Mouse (Mus musculus) erythroblast, embryonic 14.5 days (primary cell): ENCODE data around the gene Tmem132e. TPM values are rescaled to one million over a fixed set of nuclear protein-coding genes. Genes with fewer than 3 reads are reported as not detected.

Experiments
- H3K27me3 ChIP-seq: 2 replicates; pipeline ENCODE4 v1.6.1; 2012; ENCODE audit warnings: inconsistent platforms; ENCODE audit not compliant: control insufficient read depth
- H3K36me3 ChIP-seq: 2 replicates; pipeline ENCODE4 v1.6.1; 2012; ENCODE audit warnings: mild to moderate bottlenecking, inconsistent platforms; ENCODE audit not compliant: control insufficient read depth
- H3K4me1 ChIP-seq: 2 replicates; pipeline ENCODE4 v1.6.1; 2012; ENCODE audit warnings: inconsistent platforms; ENCODE audit not compliant: control insufficient read depth
- H3K4me3 ChIP-seq: replicated peaks from 2 replicates; pipeline ENCODE3; 2012; ENCODE audit warnings: moderate library complexity, mild to moderate bottlenecking, inconsistent platforms
- H3K9me3 ChIP-seq: 2 replicates; pipeline ENCODE4 v1.6.1; 2012; ENCODE audit warnings: low read length, inconsistent platforms, mixed read lengths; ENCODE audit not compliant: control insufficient read depth
- GATA1 ChIP-seq: IDR thresholded peaks from 2 replicates; pipeline ENCODE4 v1.6.1; 2012; ENCODE audit warnings: low read length, inconsistent platforms, mixed read lengths
- TAL1 ChIP-seq: IDR thresholded peaks from 3 replicates; pipeline ENCODE4 v1.6.1; 2012; ENCODE audit warnings: low read length, inconsistent platforms, mixed read lengths
- polyA plus RNA-seq: library from polyadenylated mRNA; stranded (reverse); fragments of >175 nt; gene quantifications from 2 replicates; pipeline ENCODE4 v1.2.3, GENCODE M21; 2012

Tmem132e gene
- polyA plus RNA-seq, 1 experiment: not detected

- no peak for TF ChIP-seq TAL1
- no peak for TF ChIP-seq GATA1
- H3K9me3 ChIP-seq: no peaks in the 10 kb centered on the region
- H3K36me3 ChIP-seq: no peaks in the 10 kb centered on the region
- H3K27me3 ChIP-seq: no peaks in the 10 kb centered on the region
- no peak overlapping the region for H3K4me3 ChIP-seq
- no peaks in the 10 kb centered on the region for H3K4me1 ChIP-seq
Observed at GRCm38 (mm10) chr11:82467218-82467617, 78.5 kb downstream of the Tmem132e start.

GRCm38 (mm10) chr11:82471076-82471475, 82.4 kb downstream of the Tmem132e start:
- Histone ChIP-seq H3K4me1 (no peaks in the 10 kb centered on the region), H3K9me3 (no peaks in the 10 kb centered on the region), H3K27me3 (no peaks in the 10 kb centered on the region), H3K4me3 (no peak overlapping the region), H3K36me3 (no peaks in the 10 kb centered on the region)
- TF ChIP-seq TAL1 (no peak), GATA1 (no peak)

- H3K4me3 ChIP-seq: no peak overlapping the region
- H3K36me3 ChIP-seq: no peaks in the 10 kb centered on the region
- no peaks in the 10 kb centered on the region for H3K27me3 ChIP-seq
- H3K4me1 ChIP-seq: no peaks in the 10 kb centered on the region
- no peaks in the 10 kb centered on the region for H3K9me3 ChIP-seq
- TF ChIP-seq GATA1 (no peak), TAL1 (no peak)
Observed at GRCm38 (mm10) chr11:82473137-82473621, 84.5 kb downstream of the Tmem132e start.

- no peaks in the 10 kb centered on the region for H3K4me1 ChIP-seq
- H3K4me3 ChIP-seq: no peak overlapping the region
- TF ChIP-seq GATA1 (no peak), TAL1 (no peak)
- H3K36me3 ChIP-seq: no peaks in the 10 kb centered on the region
- H3K27me3 ChIP-seq: no peaks in the 10 kb centered on the region
- no peaks in the 10 kb centered on the region for H3K9me3 ChIP-seq
Observed at GRCm38 (mm10) chr11:82476092-82476491, 87.4 kb downstream of the Tmem132e start.

- Histone ChIP-seq H3K9me3 (no peaks in the 10 kb centered on the region), H3K4me1 (no peaks in the 10 kb centered on the region), H3K4me3 (no peak overlapping the region), H3K27me3 (no peaks in the 10 kb centered on the region), H3K36me3 (no peaks in the 10 kb centered on the region)
- TF ChIP-seq TAL1 (no peak), GATA1 (no peak)
Observed at GRCm38 (mm10) chr11:82477412-82477811, 88.7 kb downstream of the Tmem132e start.

GRCm38 (mm10) chr11:82480941-82481340, 92.2 kb downstream of the Tmem132e start:
- Histone ChIP-seq H3K4me3 (no peak overlapping the region), H3K27me3 (no peaks in the 10 kb centered on the region), H3K36me3 (no peaks in the 10 kb centered on the region), H3K4me1 (no peaks in the 10 kb centered on the region), H3K9me3 (no peaks in the 10 kb centered on the region)
- TF ChIP-seq TAL1: no peak
- no peak for TF ChIP-seq GATA1

GRCm38 (mm10) chr11:82487359-82488086, 98.8 kb downstream of the Tmem132e start:
- no peak for TF ChIP-seq GATA1
- TF ChIP-seq TAL1: no peak
- Histone ChIP-seq H3K4me3 (no peak overlapping the region), H3K36me3 (no peaks in the 10 kb centered on the region), H3K27me3 (no peaks in the 10 kb centered on the region), H3K9me3 (no peaks in the 10 kb centered on the region), H3K4me1 (no peaks in the 10 kb centered on the region)

- no peak overlapping the region for H3K4me3 ChIP-seq
- H3K9me3 ChIP-seq: no peaks in the 10 kb centered on the region
Observed at GRCm38 (mm10) chr11:82490896-82491295, 102.2 kb downstream of the Tmem132e start.

More at GRCm38 (mm10) chr11:82490896-82491295, 102.2 kb downstream of the Tmem132e start:
- H3K4me1 ChIP-seq: no peaks in the 10 kb centered on the region
- TF ChIP-seq GATA1 (no peak), TAL1 (no peak)
- H3K27me3 ChIP-seq: no peaks in the 10 kb centered on the region
- no peaks in the 10 kb centered on the region for H3K36me3 ChIP-seq

Other genes starting within 250 kb of the Tmem132e start
- gene Ccl1, start 83.2 kb upstream of the Tmem132e start, polyA plus RNA-seq: not detected in 2 replicates